Mouse (Mus musculus) left cerebral cortex, adult 2 months (tissue): ENCODE data around the gene Vmn2r54. TPM values are rescaled to one million over a fixed set of nuclear protein-coding genes. Genes with fewer than 3 reads are reported as not detected.
"Not testable (repeated sequence)": the region's sequence is repeated elsewhere in the genome, so short reads cannot be mapped to it uniquely, and the experiment has no call there.

Source experiments
- DNase-seq, 2 experiments: peaks; one replicate each; pipeline ENCODE4 v3.0.0; 2021 to 2022; ENCODE audit warnings: low spot score in 2 of 2, mixed read lengths in 1 of 2; ENCODE audit errors: extremely low spot score in 1 of 2
- H3K27ac ChIP-seq: fragments of 200-600 bp; 2 replicates; pipeline ENCODE4 v1.8.1; 2022
- H3K4me3 ChIP-seq: fragments of 200-600 bp; 2 replicates; pipeline ENCODE4 v1.8.1; 2022
- CTCF ChIP-seq: fragments of 200-600 bp; IDR thresholded peaks from 2 replicates; pipeline ENCODE4 v1.8.1; 2022; ENCODE audit warnings: antibody characterized with exemption, mild to moderate bottlenecking, moderate library complexity
- intact Hi-C: fragments of 180-260 bp; cut with DNase I; formaldehyde crosslinking; loops from one replicate; pipeline ENCODE4 v1.15.1; 2025
- long read RNA-seq, 2 experiments: library from polyadenylated mRNA; stranded (forward); transcript quantifications; one replicate each; pipeline ENCODE4 v2.0.0; 2021; ENCODE audit warnings: borderline mapping rate in 2 of 2
- total RNA-seq, 2 experiments: library from RNA; stranded (reverse); gene quantifications; 2 replicates each; pipeline ENCODE4 v1.2.3; 2021

The Vmn2r54 gene
- total RNA-seq, result not detected
- long read RNA-seq, experiment 1, result 0 reads
- long read RNA-seq, experiment 2, result 0 reads

DNA sequence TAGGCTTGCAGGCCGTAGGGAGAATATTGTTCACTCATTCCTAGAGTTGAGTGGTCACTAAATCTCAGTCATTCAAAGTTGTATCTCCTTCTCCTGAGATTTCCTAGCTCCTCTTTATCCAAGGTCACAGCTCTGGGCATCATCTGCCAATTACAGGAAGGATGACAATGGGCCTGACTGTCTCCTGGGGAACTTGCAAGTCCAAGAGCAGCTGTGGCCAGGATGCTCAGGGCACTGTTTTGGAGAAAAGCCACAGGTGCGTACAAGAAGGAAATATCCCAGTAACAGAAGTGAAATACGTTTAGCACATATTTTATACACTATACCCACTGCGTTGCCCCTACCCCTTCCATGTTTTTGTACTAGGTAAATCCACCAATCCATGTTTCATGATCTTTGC lies at the start of gene Vmn2r54:
Gene Vmn2r54 (minus strand): TSS at position 101 of the 400 bp plus-strand sequence.
- DNase-seq, intact Hi-C loops: not testable (repeated sequence)

DNA sequence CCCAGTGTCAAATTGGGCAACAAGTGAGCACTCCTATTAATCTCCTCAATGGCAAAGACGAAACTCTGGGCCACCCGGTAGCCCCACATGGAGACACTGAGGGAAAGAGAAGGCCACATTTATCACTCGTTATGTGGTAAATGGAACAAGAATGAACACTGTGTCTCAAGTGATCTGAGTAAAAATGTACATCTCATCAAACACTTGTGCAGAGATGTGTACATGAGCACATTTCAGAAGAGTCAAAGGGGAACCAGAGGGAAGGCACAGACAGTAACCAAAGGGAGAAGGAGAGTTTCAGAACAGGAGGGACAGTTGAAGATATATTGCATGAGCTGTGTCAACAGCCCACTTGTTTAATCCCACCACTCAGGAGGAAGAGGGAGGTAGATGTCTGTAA lies 44.8 kb upstream of the Vmn2r54 start, which contains the start of gene Vmn2r55:
Gene Vmn2r55 (minus strand): TSS at position 101 of the 400 bp plus-strand sequence.
- H3K4me3 ChIP-seq, H3K27ac ChIP-seq, intact Hi-C loops, DNase-seq: not testable (repeated sequence)

More for the DNA sequence above, at the start of gene Vmn2r54:
- not testable (repeated sequence) for H3K4me3 ChIP-seq, H3K27ac ChIP-seq

- DNase-seq, result no peak
- Histone ChIP-seq H3K27ac (no peak within 1 kb of the TSS), H3K4me3 (no peak within 1 kb of the TSS)
- TF ChIP-seq CTCF, result no peak
- intact Hi-C loops, result no loop called here
These were observed 31.4 kb downstream of the Vmn2r54 start, which contains the start of gene Vmn2r53 for GRCm38 (mm10) chr7:12608688-12609087. Gene Vmn2r53, minus strand, starts transcription at chr7:12608788.

Other genes with a start within 250 kb of the Vmn2r54 start
- 1 to 10 TPM; 8.6 to 8.7 TPM for gene Zfp551, start 217.6 kb downstream of the Vmn2r54 start, total RNA-seq
- 10 to 100 TPM; 13.4 to 15.1 TPM for gene Zfp606, start 162.0 kb downstream of the Vmn2r54 start, total RNA-seq
- gene 2900092C05Rik, start 127.8 kb downstream of the Vmn2r54 start, total RNA-seq, result not detected
- under 1 TPM; 0.05 TPM for gene Vmn2r53, start 31.5 kb downstream of the Vmn2r54 start, total RNA-seq
- gene Vmn2r55, start 44.7 kb upstream of the Vmn2r54 start, total RNA-seq, result not detected
- gene Vmn2r56, start 94.7 kb upstream of the Vmn2r54 start, total RNA-seq, result under 1 TPM in 1 of 2 experiments, not detected in 1; 0.07 TPM
- 10 to 100 TPM; 20.0 to 22.3 TPM for gene Zscan18, start 163.3 kb upstream of the Vmn2r54 start, total RNA-seq
- gene Zfp329, start 178.5 kb upstream of the Vmn2r54 start, total RNA-seq, result 10 to 100 TPM; 22.9 to 24.6 TPM
- 10 to 100 TPM; 12.5 to 13.5 TPM for gene Zfp110, start 194.4 kb upstream of the Vmn2r54 start, total RNA-seq
- gene Zfp128, start 240.9 kb upstream of the Vmn2r54 start, total RNA-seq, result 1 to 10 TPM; 8.0 to 8.2 TPM